Mouse (Mus musculus) thymus, postnatal 36 days (tissue): ENCODE results near the gene Gna13.

Source experiments
- DNase-seq, 2 experiments: peaks; one replicate each; pipeline ENCODE4 v3.0.0; 2022; ENCODE audit warnings: mixed read lengths in 2 of 2

Gene Gna13

GRCm38 (mm10) chr11:109377477-109377876 is 14.8 kb downstream of the Gna13 start:
- no peak for DNase-seq

GRCm38 (mm10) chr11:109378051-109378450 is 15.4 kb downstream of the Gna13 start:
- no peak for DNase-seq

- no peak for DNase-seq
These were observed 18.0 kb downstream of the Gna13 start for GRCm38 (mm10) chr11:109380662-109381061.

- no peak for DNase-seq
These were observed 22.7 kb downstream of the Gna13 start for GRCm38 (mm10) chr11:109385296-109385695.

GRCm38 (mm10) chr11:109389046-109389445 is 26.4 kb downstream of the Gna13 start:
- DNase-seq, result no peak

GRCm38 (mm10) chr11:109391200-109391599 is 28.6 kb downstream of the Gna13 start:
- no peak for DNase-seq

- no peak for DNase-seq
These were observed 29.1 kb downstream of the Gna13 start for GRCm38 (mm10) chr11:109391760-109392159.

GRCm38 (mm10) chr11:109392601-109393000 is 30.0 kb downstream of the Gna13 start:
- no peak for DNase-seq

GRCm38 (mm10) chr11:109394758-109395157 is 32.1 kb downstream of the Gna13 start:
- no peak for DNase-seq

GRCm38 (mm10) chr11:109395291-109395690 is 32.7 kb downstream of the Gna13 start:
- no peak for DNase-seq

- no peak for DNase-seq
These were observed 43.8 kb downstream of the Gna13 start for GRCm38 (mm10) chr11:109406431-109406830.

GRCm38 (mm10) chr11:109410197-109410980 is 47.8 kb downstream of the Gna13 start:
- DNase-seq, result no peak

- DNase-seq, result no peak
These were observed 51.0 kb downstream of the Gna13 start, which contains the start of gene 9930022D16Rik for GRCm38 (mm10) chr11:109413617-109414016. TSS of gene 9930022D16Rik (plus strand) at chr11:109413917.

- no peak for DNase-seq
These were observed 52.2 kb downstream of the Gna13 start for GRCm38 (mm10) chr11:109414802-109415201.

- DNase-seq, result no peak
These were observed 54.2 kb downstream of the Gna13 start for GRCm38 (mm10) chr11:109416709-109417420.

GRCm38 (mm10) chr11:109417472-109418040 is 54.9 kb downstream of the Gna13 start:
- no peak for DNase-seq

GRCm38 (mm10) chr11:109419461-109419860 is 56.8 kb downstream of the Gna13 start:
- no peak for DNase-seq

- peak; percentile 70 to 79 for DNase-seq
These were observed 57.4 kb downstream of the Gna13 start for GRCm38 (mm10) chr11:109419961-109420566.

- no peak for DNase-seq
These were observed 57.9 kb downstream of the Gna13 start for GRCm38 (mm10) chr11:109420567-109420962.

- no peak for DNase-seq
These were observed 58.6 kb downstream of the Gna13 start for GRCm38 (mm10) chr11:109421205-109421604.

GRCm38 (mm10) chr11:109422263-109422662 is 59.6 kb downstream of the Gna13 start:
- no peak for DNase-seq

GRCm38 (mm10) chr11:109423294-109423693 is 60.7 kb downstream of the Gna13 start:
- DNase-seq, result no peak
